Mouse (Mus musculus) mammary gland, adult 2 months (tissue): ENCODE data around the gene Zfp12. TPM values are rescaled to one million over a fixed set of nuclear protein-coding genes. Genes with fewer than 3 reads are reported as not detected.

Experiments
- polyA plus RNA-seq: library from polyadenylated mRNA; depleted of rRNA; stranded (reverse); fragments of >200 nt; gene quantifications from 2 replicates; pipeline ENCODE4 v1.2.3, GENCODE M21; 2012; ENCODE audit warnings: low replicate concordance; rRNA removed

Gene Zfp12
- 11.6 and 13.9 TPM in 2 replicates for polyA plus RNA-seq

GRCm38 (mm10) chr5:143235028-143235693, at the start of gene Zfp12:
Zfp12 (plus strand) TSS chr5:143235163.

GRCm38 (mm10) chr5:143226790-143227189, 8.2 kb upstream of the Zfp12 start, which contains the start of gene Spdye4a:
Spdye4a (minus strand) TSS chr5:143226890.

GRCm38 (mm10) chr5:143269363-143270150, 34.6 kb downstream of the Zfp12 start, which contains the start of gene Zfp316:
Zfp316 (minus strand) TSS chr5:143270022.

GRCm38 (mm10) chr5:143293404-143293803, 58.4 kb downstream of the Zfp12 start, which contains the start of gene Zfp853:
Zfp853 (minus strand) TSS chr5:143293623.

Other genes with a start within 250 kb of the Zfp12 start
- 27.8 and 30.0 TPM in 2 replicates for gene Rnf216, start 122.2 kb upstream of the Zfp12 start, polyA plus RNA-seq
- not detected in 2 replicates for gene Olfr718-ps1, start 87.6 kb upstream of the Zfp12 start, polyA plus RNA-seq
- 2.6 and 4.5 TPM in 2 replicates for gene Rbak, start 54.4 kb upstream of the Zfp12 start, polyA plus RNA-seq
- not detected in 2 replicates for gene Spdye4b, start 54.1 kb upstream of the Zfp12 start, polyA plus RNA-seq
- gene Spdye4a, start 8.3 kb upstream of the Zfp12 start, polyA plus RNA-seq = not detected in 2 replicates
- 5.4 and 18.9 TPM in 2 replicates for gene Zfp316, start 34.9 kb downstream of the Zfp12 start, polyA plus RNA-seq
- gene Zfp853, start 58.5 kb downstream of the Zfp12 start, polyA plus RNA-seq = 2.3 and 3.1 TPM in 2 replicates
- gene E130309D02Rik, start 80.2 kb downstream of the Zfp12 start, polyA plus RNA-seq = 17.0 and 36.2 TPM in 2 replicates
- 83.0 and 117 TPM in 2 replicates for gene Zdhhc4, start 94.1 kb downstream of the Zfp12 start, polyA plus RNA-seq
- gene Grid2ip, start 122.2 kb downstream of the Zfp12 start, polyA plus RNA-seq = 0.04 and 0.27 TPM in 2 replicates
- 126 and 128 TPM in 2 replicates for gene Kdelr2, start 168.7 kb downstream of the Zfp12 start, polyA plus RNA-seq
- 28.7 and 34.3 TPM in 2 replicates for gene Daglb, start 229.4 kb downstream of the Zfp12 start, polyA plus RNA-seq